Mouse (Mus musculus) brain, embryonic 14.5 days (tissue): ENCODE measurements around the gene Nrxn3.

Experiments used
- CTCF ChIP-seq: fragments of 200-500 bp; IDR thresholded peaks from 2 replicates; pipeline ENCODE4 v1.5.1; 2012; ENCODE audit warnings: inconsistent platforms, mild to moderate bottlenecking, moderate library complexity, borderline replicate concordance; ENCODE audit not compliant: insufficient read depth, insufficient read length; ENCODE audit errors: extremely low read depth
- POLR2A ChIP-seq: fragments of 200-500 bp; IDR thresholded peaks from 2 replicates; pipeline ENCODE4 v1.6.1; 2012; ENCODE audit warnings: mild to moderate bottlenecking, inconsistent platforms, borderline replicate concordance; ENCODE audit not compliant: poor library complexity, insufficient read depth, insufficient read length, severe bottlenecking; ENCODE audit errors: extremely low read depth

DNA sequence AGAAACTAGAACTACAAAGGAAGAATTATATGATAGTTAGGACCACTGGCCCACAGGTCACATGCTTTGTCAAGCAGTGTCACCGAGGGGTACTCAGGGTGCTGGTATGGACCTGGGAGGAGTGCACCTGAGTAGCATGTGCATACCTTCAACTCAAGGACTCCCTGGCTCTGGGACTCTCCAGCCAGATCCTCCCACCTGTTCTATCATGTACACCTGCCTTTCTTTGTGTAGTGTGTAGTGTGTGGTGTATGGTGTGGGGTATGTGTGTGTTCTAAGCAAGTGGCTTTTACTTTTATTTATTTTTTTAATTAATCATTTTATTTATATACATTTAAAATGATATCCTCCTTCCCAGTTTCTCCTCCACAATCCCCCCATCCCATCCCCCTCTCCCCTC lies 86.3 kb downstream of the Nrxn3 start:
- TF ChIP-seq CTCF (no peak), POLR2A (no peak)
